Mouse (Mus musculus) heart, adult 2 months (tissue): ENCODE data around the gene Cdk14. TPM values are rescaled to one million over a fixed set of nuclear protein-coding genes. Genes with fewer than 3 reads are reported as not detected.

Experiments used
- DNase-seq, 2 experiments: peaks; one replicate each; pipeline ENCODE4 v3.0.0; 2021
- H3K27ac ChIP-seq: fragments of 200-600 bp; 2 replicates; pipeline ENCODE4 v1.8.1; 2022
- H3K27me3 ChIP-seq: fragments of 200-500 bp; 2 replicates; pipeline ENCODE4 v1.6.1; 2012; ENCODE audit warnings: mild to moderate bottlenecking, low read length, inconsistent platforms, mixed read lengths; ENCODE audit not compliant: control insufficient read depth, insufficient read depth
- H3K36me3 ChIP-seq: fragments of 200-500 bp; 2 replicates; pipeline ENCODE4 v1.6.1; 2012; ENCODE audit warnings: low read length, inconsistent platforms; ENCODE audit not compliant: control insufficient read depth, insufficient read depth
- H3K4me1 ChIP-seq: fragments of 200-500 bp; 2 replicates; pipeline ENCODE4 v1.6.1; 2011; ENCODE audit warnings: low read length; ENCODE audit not compliant: control insufficient read depth, insufficient read depth
- H3K4me3 ChIP-seq: fragments of 200-600 bp; 2 replicates; pipeline ENCODE4 v1.8.1; 2022
- H3K79me2 ChIP-seq: fragments of 200-500 bp; replicated peaks from 2 replicates; pipeline ENCODE4 v1.6.1; 2012; ENCODE audit warnings: mild to moderate bottlenecking, inconsistent platforms, low read length, moderate library complexity, mixed read lengths; ENCODE audit not compliant: control insufficient read depth, insufficient read depth
- H3K9ac ChIP-seq: fragments of 200-500 bp; 2 replicates; pipeline ENCODE4 v1.6.1; 2012; ENCODE audit warnings: low read depth, mild to moderate bottlenecking, control low read depth, inconsistent platforms, low read length, mixed read lengths
- CTCF ChIP-seq: fragments of 200-600 bp; IDR thresholded peaks from 2 replicates; pipeline ENCODE4 v1.8.1; 2022; ENCODE audit warnings: antibody characterized with exemption, mild to moderate bottlenecking, moderate library complexity
- EP300 ChIP-seq: fragments of 200-500 bp; IDR thresholded peaks from 2 replicates; pipeline ENCODE4 v1.6.1; 2011; ENCODE audit warnings: low read depth, low read length, control low read depth; ENCODE audit not compliant: insufficient read depth
- POLR2A ChIP-seq: fragments of 200-500 bp; IDR thresholded peaks from 2 replicates; pipeline ENCODE4 v1.6.1; 2011; ENCODE audit warnings: mild to moderate bottlenecking, low read depth, low read length, control low read depth; ENCODE audit not compliant: insufficient read depth
- WGBS: fragments of 180-500 bp; shearing (Covaris S2); methylation state at CpG from one replicate; pipeline ENCODE4 v1.1.7; 2018; 5-methylcytosine and 5-hydroxymethylcytosine counted together
- intact Hi-C: fragments of 180-260 bp; cut with DNase I; formaldehyde crosslinking; loops from one replicate; pipeline ENCODE4 v1.15.1; 2025
- long read RNA-seq: library from polyadenylated mRNA; stranded (forward); transcript quantifications from one replicate; pipeline ENCODE4 v2.0.0, GENCODE M21; 2021
- polyA plus RNA-seq: library from polyadenylated mRNA; depleted of rRNA; stranded (reverse); fragments of >200 nt; gene quantifications from 2 replicates; pipeline ENCODE4 v1.2.3, GENCODE M21; 2012; rRNA removed
- total RNA-seq, 2 experiments: library from RNA; stranded (reverse); gene quantifications; 2 replicates each; pipeline ENCODE4 v1.2.3; 2021

Cdk14 gene
- total RNA-seq = 1 to 10 TPM; 7.6 to 8.1 TPM
- polyA plus RNA-seq = 2.7 and 3.6 TPM in 2 replicates
- long read RNA-seq, full-length matches to known transcripts = 2 of 4 reads
- long read RNA-seq, partial matches to known transcripts = 0 of 4 reads
- long read RNA-seq, other reads (novel, unspliced or antisense) = 2 of 4 reads

GRCm38 (mm10) chr5:5419992-5420455 is at the start of gene Cdk14:
Cdk14 (minus strand) TSS chr5:5420312.
- Histone ChIP-seq H3K79me2 (no peaks in the 10 kb centered on the region), H3K27ac (no peak within 1 kb of the TSS), H3K4me3 (no peak within 1 kb of the TSS), H3K4me1 (peaks cover 1% of the 10 kb centered on the region; the same call in 1 of the 2 replicates), H3K9ac (0 out of 2 replicates have a peak within 1 kb of the TSS, but pooled peaks have one; percentile 38), H3K36me3 (no peaks in the 10 kb centered on the region), H3K27me3 (no peaks in the 10 kb centered on the region)
- 74% methylated on average over 9 of the region's 9 CpGs for WGBS
- intact Hi-C loops = no loop called here
- TF ChIP-seq POLR2A (no peak), EP300 (no peak), CTCF (no peak)
- DNase-seq = peak; percentile 34 to 55

DNA sequence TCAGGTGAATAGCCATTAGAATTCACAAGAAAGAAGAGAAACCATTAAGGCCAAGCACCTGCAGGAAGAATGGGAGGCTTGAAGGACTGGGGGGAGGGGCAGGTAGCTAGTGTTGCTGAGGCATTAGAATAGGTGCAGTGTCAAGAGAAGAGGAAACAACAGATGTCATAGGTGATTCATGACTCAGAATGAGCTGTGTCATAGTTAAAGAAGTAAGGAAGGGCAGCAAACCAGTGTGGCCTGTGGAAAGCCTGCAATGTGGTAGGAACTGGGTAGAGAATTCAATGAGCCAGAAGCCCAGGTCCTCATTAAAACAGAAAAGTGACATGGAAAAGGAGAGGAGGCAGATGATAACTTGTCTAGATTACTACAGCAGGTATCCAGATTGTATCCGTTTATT is 45.1 kb upstream of the Cdk14 start:
- Histone ChIP-seq H3K4me1 (no peaks in the 10 kb centered on the region), H3K4me3 (no peak overlapping the region), H3K79me2 (no peaks in the 10 kb centered on the region), H3K36me3 (no peaks in the 10 kb centered on the region), H3K9ac (no peak overlapping the region), H3K27ac (no peak overlapping the region), H3K27me3 (no peaks in the 10 kb centered on the region)
- intact Hi-C loops = no loop called here
- 63% methylated on average over 1 of the region's 1 CpGs for WGBS
- no peak for TF ChIP-seq POLR2A
- no peak for TF ChIP-seq EP300
- no peak for TF ChIP-seq CTCF
- DNase-seq = no peak

DNA sequence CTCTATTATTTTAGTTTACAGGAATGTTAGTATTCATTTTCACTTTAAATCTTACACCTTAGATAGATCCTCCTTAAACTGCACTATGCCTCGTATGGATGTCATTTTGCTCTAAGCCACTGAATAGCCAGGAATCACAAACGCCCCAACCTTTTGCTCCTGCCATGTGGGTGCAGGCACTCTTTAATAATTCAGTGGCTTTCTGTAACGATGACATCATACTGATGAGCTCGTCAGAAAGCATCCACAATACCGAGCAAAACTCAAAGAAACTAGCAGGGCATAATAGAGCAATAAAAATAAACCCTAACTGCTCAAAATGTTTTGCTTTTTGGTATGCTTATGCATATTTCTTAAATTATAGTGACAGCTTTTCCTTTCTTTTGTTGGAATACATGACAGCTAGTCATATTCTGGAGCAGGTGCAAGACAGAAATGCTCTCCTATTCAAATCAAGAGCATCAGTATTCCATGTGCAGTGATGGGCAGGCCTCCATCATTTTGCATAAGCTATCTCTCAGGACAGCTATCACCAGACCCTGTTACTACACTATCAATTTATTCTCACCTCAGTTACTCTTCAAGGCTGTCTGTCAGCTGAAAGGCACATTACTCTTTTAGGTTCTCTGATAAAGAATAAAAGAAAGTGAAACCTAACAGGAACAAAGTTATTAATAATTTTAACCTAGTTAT is 11.8 kb upstream of the Cdk14 start:
- TF ChIP-seq EP300 = no peak
- no peak for TF ChIP-seq CTCF
- no peak for TF ChIP-seq POLR2A
- WGBS = 67% methylated on average over 5 of the region's 5 CpGs
- no peak overlapping the region for H3K4me3 ChIP-seq

DNA sequence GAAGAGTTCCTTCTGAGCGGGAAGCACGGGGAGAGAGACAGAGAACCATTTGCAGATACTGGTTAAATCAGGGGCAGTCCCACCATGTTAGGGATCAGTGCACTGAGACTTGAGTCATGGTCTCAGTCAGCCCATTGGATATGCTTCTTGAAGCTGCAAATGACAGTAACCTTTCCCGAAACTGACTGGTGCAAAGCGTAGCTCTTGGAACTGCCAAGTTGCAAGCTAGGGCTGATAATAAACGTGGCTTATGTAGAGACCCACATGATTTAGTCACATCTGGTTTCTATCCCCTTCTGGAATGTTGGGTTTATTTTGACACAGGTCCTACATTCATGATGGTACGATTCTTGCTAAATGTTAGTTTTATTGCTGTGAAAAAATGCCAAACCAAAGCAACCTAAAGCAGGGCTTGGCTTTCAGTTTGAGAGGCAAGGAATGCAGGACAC is 3.6 kb upstream of the Cdk14 start:
- Histone ChIP-seq H3K4me3 (no peak overlapping the region), H3K9ac (no peak overlapping the region), H3K27ac (no peak overlapping the region), H3K4me1 (peaks cover 1% of the 10 kb centered on the region; the same call in 1 of the 2 replicates), H3K27me3 (no peaks in the 10 kb centered on the region), H3K79me2 (no peaks in the 10 kb centered on the region), H3K36me3 (no peaks in the 10 kb centered on the region)
- TF ChIP-seq POLR2A (no peak), CTCF (no peak), EP300 (no peak)
- intact Hi-C loops = no loop called here
- WGBS = 47% methylated on average over 6 of the region's 6 CpGs
- no peak for DNase-seq

More for the DNA sequence above, 11.8 kb upstream of the Cdk14 start:
- H3K27ac ChIP-seq = no peak overlapping the region
- H3K9ac ChIP-seq = no peak overlapping the region
- no peaks in the 10 kb centered on the region for H3K4me1 ChIP-seq
- no peak for DNase-seq
- H3K79me2 ChIP-seq = no peaks in the 10 kb centered on the region
- no peaks in the 10 kb centered on the region for H3K36me3 ChIP-seq
- intact Hi-C loops = no loop called here
- H3K27me3 ChIP-seq = no peaks in the 10 kb centered on the region

GRCm38 (mm10) chr5:5423081-5423480 is 3.0 kb upstream of the Cdk14 start:
- intact Hi-C loops = no loop called here
- TF ChIP-seq CTCF = no peak
- TF ChIP-seq EP300 = no peak
- TF ChIP-seq POLR2A = no peak
- WGBS = 87% methylated on average over 4 of the region's 4 CpGs

DNA sequence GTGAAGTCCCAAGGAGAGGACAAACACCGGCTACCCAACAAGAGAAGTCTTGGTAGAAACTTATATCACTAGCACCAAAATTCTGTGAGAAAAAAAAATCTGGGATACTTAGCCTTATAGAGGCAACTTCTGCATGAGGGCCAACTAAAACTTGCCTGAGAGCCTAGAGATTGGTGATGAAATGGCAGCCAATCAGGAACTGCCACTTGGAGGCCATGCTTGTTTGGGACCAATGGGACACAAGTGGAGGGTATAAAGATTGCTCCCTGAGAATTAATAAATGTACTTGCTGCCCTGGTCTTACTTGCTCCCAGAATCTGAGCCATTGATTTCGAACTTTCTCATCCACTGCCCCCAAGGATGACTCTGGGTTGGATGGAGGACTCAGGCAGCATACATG is 1.3 kb upstream of the Cdk14 start:
- no peaks in the 10 kb centered on the region for H3K27me3 ChIP-seq
- H3K27ac ChIP-seq = no peak overlapping the region
- no peak overlapping the region for H3K4me3 ChIP-seq
- TF ChIP-seq POLR2A = no peak
- TF ChIP-seq CTCF = no peak
- TF ChIP-seq EP300 = no peak
- H3K4me1 ChIP-seq = peaks cover 1% of the 10 kb centered on the region; the same call in 1 of the 2 replicates
- no peaks in the 10 kb centered on the region for H3K36me3 ChIP-seq
- H3K9ac ChIP-seq = no peak overlapping the region
- intact Hi-C loops = no loop called here
- WGBS = 97% methylated on average over 2 of the region's 2 CpGs
- H3K79me2 ChIP-seq = no peaks in the 10 kb centered on the region
- DNase-seq = no peak

More at GRCm38 (mm10) chr5:5423081-5423480, 3.0 kb upstream of the Cdk14 start:
- no peak for DNase-seq
- Histone ChIP-seq H3K4me3 (no peak overlapping the region), H3K4me1 (peaks cover 1% of the 10 kb centered on the region; the same call in 1 of the 2 replicates), H3K27me3 (no peaks in the 10 kb centered on the region), H3K79me2 (no peaks in the 10 kb centered on the region), H3K9ac (no peak overlapping the region), H3K27ac (no peak overlapping the region), H3K36me3 (no peaks in the 10 kb centered on the region)
